Mouse (Mus musculus) embryo, embryonic 11 days (tissue): ENCODE results near the gene Bach2.

Source experiments
- DNase-seq: peaks from one replicate; pipeline ENCODE4 v3.0.0-alpha.2; 2015

Bach2 gene

DNA sequence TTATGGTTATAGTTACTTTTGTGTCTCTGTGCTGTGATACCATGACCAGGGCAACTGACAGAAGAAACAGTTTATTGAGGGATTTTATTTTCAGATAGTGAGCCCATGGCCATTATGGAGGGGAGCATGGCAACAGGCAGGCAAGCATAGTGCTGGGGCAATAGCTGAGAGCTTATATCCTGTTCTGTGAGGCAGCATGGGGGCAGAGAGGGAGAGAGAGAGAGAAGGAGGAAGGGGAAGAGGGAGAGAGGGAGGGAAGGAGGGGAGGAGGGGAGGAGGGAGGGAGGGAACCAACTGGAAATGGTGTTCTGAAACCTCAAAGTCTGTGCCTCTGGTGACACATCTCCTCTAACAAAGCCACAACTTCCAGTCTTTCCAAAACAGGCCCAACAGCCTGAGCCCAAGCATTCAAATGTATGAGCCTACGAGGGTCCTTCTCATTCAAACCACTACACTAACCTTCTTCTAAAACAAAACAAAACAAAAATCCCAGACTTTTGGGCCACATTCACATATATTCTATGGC is 206.1 kb downstream of the Bach2 start:
- no peak for DNase-seq

DNA sequence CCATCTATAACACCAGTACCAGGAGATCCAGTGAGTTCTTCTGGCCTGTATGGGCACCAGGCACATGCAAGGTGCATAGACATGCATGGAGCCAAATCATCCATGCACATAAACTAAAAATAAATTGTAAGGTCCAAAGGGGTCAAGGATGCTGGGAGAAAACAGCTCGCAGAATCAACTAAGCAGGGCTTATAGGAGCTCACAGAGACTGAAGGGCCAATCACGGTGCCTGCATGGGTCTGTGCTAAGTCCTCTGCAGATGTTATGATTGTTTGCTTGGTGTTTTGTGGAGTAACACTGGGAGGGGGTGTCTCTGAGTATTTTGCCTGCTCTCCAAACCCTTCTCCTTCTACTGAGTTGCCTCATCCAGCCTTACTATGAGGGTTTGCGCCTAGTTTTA is 209.2 kb downstream of the Bach2 start:
- DNase-seq: no peak

GRCm38 (mm10) chr4:32461986-32462385 is 223.4 kb downstream of the Bach2 start:
- no peak for DNase-seq

- no peak for DNase-seq
Measured at GRCm38 (mm10) chr4:32463065-32463464, 224.5 kb downstream of the Bach2 start.

DNA sequence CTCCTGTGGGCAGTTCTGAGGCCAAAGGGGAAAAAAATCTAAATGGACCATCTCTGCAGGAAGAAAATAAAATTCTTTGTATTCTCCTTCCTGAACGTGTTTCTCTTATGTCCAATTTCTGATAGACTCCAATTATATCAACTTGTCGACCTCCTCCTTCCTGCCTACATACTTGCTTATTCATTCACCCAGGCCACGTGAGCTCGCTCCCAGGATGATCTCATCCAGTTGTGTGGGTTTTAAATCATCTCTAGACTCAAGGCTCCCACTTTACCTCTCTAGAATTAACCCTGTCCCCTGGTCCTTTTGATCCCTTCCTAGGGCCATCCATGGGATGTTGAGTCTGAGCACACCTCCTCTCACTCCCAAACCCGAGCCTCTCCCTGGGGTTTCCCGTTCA is 225.9 kb downstream of the Bach2 start:
- DNase-seq: no peak

DNA sequence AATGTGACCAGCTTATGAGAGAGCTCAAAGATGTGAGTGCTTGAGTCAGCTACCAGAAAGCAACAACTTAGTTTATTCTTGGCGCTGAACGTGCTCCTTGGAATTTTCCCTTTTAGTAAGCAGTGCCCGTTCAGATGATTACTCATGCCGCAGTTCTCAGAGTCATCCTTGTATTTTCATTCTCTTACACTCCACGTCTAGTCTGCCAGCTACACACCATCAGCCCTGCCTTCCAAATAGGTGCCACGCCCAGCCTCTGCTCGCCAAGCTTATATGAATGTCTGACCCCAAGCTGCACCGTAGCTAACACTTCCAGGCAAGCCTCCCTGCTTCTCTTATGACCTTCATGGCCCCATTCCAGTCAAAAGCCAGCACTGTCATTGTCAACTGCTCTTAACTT is 227.4 kb downstream of the Bach2 start:
- DNase-seq: no peak

GRCm38 (mm10) chr4:32477977-32478660 is 239.5 kb downstream of the Bach2 start:
- peak; percentile 55 for DNase-seq

DNA sequence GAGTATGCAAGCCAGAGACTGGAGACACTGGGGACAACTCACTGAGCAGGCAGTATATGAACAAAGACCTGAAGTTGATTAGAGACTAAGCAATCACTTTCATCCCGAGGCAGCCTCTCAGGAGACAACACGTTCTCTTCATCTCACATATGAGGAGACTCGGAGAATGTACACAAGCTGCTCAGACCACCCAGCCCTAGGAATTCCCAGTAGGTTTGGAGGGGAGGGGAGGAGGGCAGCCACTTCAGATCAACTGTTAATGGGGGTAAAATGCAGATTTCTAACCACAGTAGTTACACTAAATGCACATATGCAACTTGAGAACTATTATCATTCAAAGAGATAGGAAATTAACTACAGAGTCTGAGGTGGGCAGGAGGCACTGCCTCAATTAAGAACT is 240.6 kb downstream of the Bach2 start:
- no peak for DNase-seq

GRCm38 (mm10) chr4:32479801-32480700 is 241.4 kb downstream of the Bach2 start:
- peak; percentile 47 for DNase-seq

DNA sequence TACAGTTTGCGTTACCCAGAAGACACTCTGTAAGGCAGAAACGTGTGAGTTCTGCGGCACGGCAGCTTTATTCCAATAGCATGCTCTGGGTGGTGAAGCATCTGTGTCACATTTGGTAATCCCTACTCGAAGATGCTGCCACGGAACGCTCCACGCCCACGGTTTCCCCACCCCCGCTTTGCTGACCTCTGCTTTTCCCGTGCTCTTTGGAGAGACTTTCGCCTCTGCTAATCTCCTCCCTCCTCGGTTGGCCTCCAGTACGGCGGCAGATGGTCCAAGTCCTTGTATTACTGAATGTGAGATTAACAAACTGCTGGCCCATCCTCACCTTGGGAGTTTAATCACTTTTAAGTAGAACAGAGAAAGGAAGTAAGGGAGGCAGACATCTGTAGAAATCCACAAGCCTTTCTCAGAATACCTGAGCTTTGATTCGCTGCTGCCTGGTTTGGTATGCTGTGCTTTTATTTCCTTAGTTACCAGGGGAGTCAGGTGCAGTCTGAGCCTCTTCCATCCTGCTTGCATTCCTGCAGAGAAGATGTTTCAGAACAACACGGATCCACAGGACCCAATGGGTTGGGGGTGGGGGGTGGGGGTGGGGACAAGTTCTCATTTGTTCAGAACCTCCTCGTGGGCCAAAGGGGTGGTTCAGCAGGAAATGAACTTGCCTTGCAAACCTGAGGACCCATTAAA is 242.9 kb downstream of the Bach2 start:
- DNase-seq: peak; percentile 42

GRCm38 (mm10) chr4:32482138-32482537 is 243.5 kb downstream of the Bach2 start:
- DNase-seq: no peak

DNA sequence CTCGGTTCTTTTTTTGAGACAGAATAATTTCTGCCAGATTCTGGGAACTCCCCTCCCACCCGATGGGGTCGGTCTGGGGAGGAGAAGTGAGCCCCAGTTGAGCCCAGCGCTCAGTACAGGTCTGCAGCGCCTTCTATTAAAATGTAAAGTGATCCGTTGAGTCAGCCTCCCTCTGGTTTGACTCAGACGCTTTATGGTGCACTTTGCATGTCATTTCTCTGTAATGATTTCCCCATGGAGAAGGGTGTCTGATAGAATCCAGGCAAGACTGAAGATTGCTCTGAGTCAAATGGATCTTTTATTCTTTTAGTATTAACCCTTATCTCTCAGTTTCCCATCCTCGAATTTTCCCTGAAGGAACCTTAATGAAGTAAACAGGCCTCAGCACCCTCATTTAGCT is 244.3 kb downstream of the Bach2 start:
- peak; percentile 53 for DNase-seq

GRCm38 (mm10) chr4:32485848-32486247 is 247.2 kb downstream of the Bach2 start:
- DNase-seq: no peak

DNA sequence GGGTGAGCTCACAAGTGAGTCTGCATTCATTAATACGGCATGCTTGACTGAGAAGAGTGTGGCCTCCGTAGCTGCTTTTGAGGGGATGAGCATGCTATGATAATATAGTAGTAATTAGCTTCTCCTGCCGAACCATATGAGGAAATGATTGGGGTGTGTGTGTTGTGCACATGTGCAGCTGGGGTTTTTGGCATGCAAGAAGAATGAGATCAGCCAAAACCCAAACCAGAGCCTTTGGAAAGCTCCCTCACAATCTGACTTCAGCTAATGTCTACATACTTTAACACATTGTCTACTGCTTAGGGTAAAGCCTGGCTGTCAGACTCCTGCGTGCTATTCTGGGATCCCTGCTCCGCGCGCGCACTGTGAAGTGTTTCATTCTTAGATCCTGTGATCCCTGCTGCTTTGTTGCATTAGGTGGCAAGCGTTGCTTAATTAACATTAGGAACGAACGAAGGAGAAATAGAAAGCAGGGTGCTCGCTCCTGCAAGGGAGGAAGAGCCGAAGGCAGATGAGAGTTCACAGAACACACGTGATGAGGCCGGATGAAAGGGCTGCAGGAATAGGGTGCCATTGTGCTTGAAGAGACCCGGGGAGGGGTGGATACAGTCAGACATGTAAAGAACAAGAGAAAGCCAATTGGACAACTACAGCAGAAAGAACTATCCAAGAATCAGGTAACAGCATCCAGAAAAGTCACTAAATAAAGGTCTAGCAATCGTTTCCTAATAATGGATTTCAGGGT is 248.2 kb downstream of the Bach2 start:
- DNase-seq: no peak

GRCm38 (mm10) chr4:32489186-32489585 is 250.6 kb downstream of the Bach2 start:
- no peak for DNase-seq

GRCm38 (mm10) chr4:32491176-32491575 is 252.6 kb downstream of the Bach2 start:
- DNase-seq: no peak

DNA sequence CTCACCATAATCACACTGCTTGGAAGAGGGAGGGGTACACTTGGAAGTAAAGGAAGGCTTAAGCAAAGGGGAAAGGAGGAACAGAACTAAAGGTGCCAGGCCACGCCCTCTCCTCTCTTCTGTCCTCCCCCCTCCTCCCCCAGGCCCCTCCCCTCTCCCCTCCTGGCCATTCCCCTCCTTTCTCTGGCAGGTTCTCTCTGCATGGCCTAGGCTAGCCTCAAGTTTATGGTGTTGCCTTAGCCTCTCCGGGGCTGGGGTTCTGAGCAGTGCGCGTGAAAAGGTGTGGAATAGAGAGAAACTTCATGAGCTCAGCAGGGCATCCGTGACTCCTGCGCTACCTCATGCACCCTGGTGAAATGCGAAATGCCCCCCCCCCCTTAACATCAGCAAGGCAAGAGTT is 254.2 kb downstream of the Bach2 start:
- no peak for DNase-seq

DNA sequence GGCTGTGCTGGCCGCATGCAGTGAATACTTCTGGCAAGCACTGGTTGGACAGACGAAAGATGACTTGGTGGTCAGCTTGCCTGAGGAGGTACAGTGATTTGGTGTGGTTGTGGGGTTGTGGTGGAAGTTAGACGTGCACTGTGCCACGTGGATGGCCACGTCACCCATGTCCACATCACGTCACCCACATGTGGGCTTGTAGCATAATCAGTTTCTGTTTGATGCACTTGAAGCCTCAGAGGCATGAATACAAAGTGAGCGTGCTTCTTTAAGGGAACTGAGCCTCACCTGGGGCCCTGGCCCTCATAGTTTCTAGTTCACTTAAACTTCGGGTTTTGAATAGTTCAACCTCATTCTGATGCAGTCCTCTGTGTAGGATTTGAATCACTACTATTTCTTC is 263.2 kb downstream of the Bach2 start:
- DNase-seq: no peak

- no peak for DNase-seq
Measured at GRCm38 (mm10) chr4:32502181-32502580, 263.6 kb downstream of the Bach2 start.

DNA sequence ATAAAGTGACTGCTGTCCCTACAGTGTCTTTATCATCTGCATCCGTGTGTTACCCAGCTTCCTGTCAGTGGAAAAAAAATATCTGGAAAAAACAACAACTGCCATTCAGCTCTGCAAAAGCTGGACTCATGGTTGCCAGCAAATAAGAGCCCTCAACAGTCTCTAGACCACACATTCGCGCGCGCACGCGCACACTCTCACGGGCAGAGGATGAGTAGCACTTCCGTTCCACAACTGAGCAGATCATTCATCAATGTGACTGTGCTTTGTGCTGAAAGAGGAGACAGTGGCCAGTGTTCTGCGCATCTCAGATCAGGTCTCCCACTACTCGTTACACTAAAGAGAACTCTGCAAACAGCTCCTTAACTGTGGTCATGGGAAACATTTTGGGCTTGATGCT is 265.6 kb downstream of the Bach2 start:
- no peak for DNase-seq

GRCm38 (mm10) chr4:32506306-32506808 is 267.8 kb downstream of the Bach2 start:
- DNase-seq: no peak

GRCm38 (mm10) chr4:32507041-32507440 is 268.4 kb downstream of the Bach2 start:
- no peak for DNase-seq
